Mouse (Mus musculus) spleen, adult 2 months (tissue): ENCODE measurements at regions not wholly inside any gene's neighbourhood (a gene's known extent, or its start where the extent isn't known, plus 50 kb on each side); places are given as distances from the start of the nearest gene placed in this dataset.

Source experiments
- CTCF ChIP-seq: fragments of 200-500 bp; IDR thresholded peaks from 2 replicates; pipeline ENCODE4 v1.5.1; 2011; ENCODE audit warnings: mild to moderate bottlenecking, inconsistent platforms; ENCODE audit not compliant: insufficient read depth, insufficient read length, insufficient replicate concordance; ENCODE audit errors: extremely low read depth
- POLR2A ChIP-seq: fragments of 200-500 bp; IDR thresholded peaks from 2 replicates; pipeline ENCODE4 v1.6.1; 2011; ENCODE audit warnings: low read depth, low read length, inconsistent platforms

DNA sequence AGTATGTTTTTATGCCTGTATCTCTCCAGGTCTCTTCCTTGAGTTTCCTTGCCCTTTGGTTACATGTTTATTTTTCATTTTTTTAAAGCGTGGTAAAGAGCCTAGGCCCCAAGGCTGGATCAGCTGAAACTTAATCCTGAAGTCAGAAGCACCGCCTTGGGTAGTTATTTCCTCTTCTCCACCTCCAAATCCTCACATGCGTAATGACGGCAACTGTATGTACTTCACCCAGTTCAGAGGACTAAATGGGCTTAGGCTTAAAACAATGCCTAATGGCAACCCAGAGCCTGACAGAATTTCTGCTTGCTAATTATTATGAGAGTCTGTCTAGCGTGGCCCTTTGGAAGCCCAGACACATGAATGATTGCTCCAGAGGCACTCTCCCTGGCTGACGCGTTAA lies 316.6 kb upstream of the A1bg start:
- TF ChIP-seq CTCF (no peak), POLR2A (no peak)
